Mouse (Mus musculus): ENCODE measurements around the gene Slc22a1.

DNA sequence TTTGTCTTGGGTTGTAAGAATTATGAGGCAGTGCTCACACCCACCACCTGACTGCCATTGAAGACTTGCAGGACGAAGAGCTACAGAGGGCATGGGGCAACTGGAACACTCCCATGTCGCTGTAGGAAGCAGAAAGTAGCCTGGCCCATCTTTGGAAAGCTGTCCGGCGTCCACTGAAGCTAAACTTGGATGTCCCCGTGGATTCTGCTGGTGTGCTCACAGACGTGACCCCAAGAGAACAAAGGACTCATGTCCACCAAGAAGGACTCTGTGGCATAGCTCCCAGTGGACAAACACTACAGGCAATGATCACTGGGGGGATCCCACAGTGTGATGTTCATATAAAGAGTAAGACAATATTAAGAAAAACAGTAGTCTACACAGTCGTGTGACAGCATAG lies 16.8 kb downstream of the Slc22a1 start:
- TF ChIP-seq CTCF (IDR thresholded peaks at IDR 0.05; ENCODE audit: control insufficient read depth, insufficient read depth, insufficient read length): no peak
- TF ChIP-seq MAX (IDR thresholded peaks at IDR 0.05): no peak

Data from C2C12 (cell line).